Mouse (Mus musculus) right cerebral cortex, postnatal 14 days (tissue): Measurements from ENCODE around the gene Pomp.
A peak's percentile ranks its signal among the peaks of the same experiment; 100 is the strongest.
"Not testable (repeated sequence)": the region's sequence is repeated elsewhere in the genome, so short reads cannot be mapped to it uniquely, and the experiment has no call there.

Experiments used
- DNase-seq: peaks from one replicate; pipeline ENCODE4 v3.0.0; 2022

Gene Pomp

GRCm38 (mm10) chr5:147868674-147869073 is 8.4 kb downstream of the Pomp start:
- DNase-seq, result no peak

GRCm38 (mm10) chr5:147869568-147869967 is 9.3 kb downstream of the Pomp start:
- no peak for DNase-seq

- DNase-seq, result no peak
Measured at GRCm38 (mm10) chr5:147870296-147870695, 10.0 kb downstream of the Pomp start.

GRCm38 (mm10) chr5:147871091-147871820 is 11.0 kb downstream of the Pomp start:
- DNase-seq, result no peak

GRCm38 (mm10) chr5:147874491-147875065 is 14.3 kb downstream of the Pomp start:
- DNase-seq, result no peak

GRCm38 (mm10) chr5:147875210-147875609 is 14.9 kb downstream of the Pomp start:
- DNase-seq, result no peak

GRCm38 (mm10) chr5:147877520-147877919 is 17.3 kb downstream of the Pomp start:
- no peak for DNase-seq

GRCm38 (mm10) chr5:147879971-147880682 is 19.9 kb downstream of the Pomp start:
- no peak for DNase-seq

- no peak for DNase-seq
Measured at GRCm38 (mm10) chr5:147883581-147883980, 23.3 kb downstream of the Pomp start.

- DNase-seq, result no peak
Measured at GRCm38 (mm10) chr5:147888313-147889297, 28.3 kb downstream of the Pomp start.

GRCm38 (mm10) chr5:147892735-147893134 is 32.5 kb downstream of the Pomp start:
- DNase-seq, result no peak

- DNase-seq, result no peak
Measured at GRCm38 (mm10) chr5:147893143-147893542, 32.9 kb downstream of the Pomp start.

GRCm38 (mm10) chr5:147893766-147894454 is 33.6 kb downstream of the Pomp start:
- no peak for DNase-seq

- peak; percentile 87 for DNase-seq
Measured at GRCm38 (mm10) chr5:147894455-147895076, 34.3 kb downstream of the Pomp start, which contains the start of gene Slc46a3. TSS of gene Slc46a3 (minus strand) at chr5:147894815.

- no peak for DNase-seq
Measured at GRCm38 (mm10) chr5:147895436-147896198, 35.4 kb downstream of the Pomp start.

- not testable (repeated sequence) for DNase-seq
Measured at GRCm38 (mm10) chr5:147896501-147896900, 36.2 kb downstream of the Pomp start.

GRCm38 (mm10) chr5:147898254-147898653 is 38.0 kb downstream of the Pomp start:
- DNase-seq, result no peak

- no peak for DNase-seq
Measured at GRCm38 (mm10) chr5:147898968-147899549, 38.8 kb downstream of the Pomp start.

- no peak for DNase-seq
Measured at GRCm38 (mm10) chr5:147902008-147902757, 41.9 kb downstream of the Pomp start.

- DNase-seq, result no peak
Measured at GRCm38 (mm10) chr5:147903166-147903565, 42.9 kb downstream of the Pomp start.
